Mouse (Mus musculus): ENCODE data around the gene Cdc26. TPM values are rescaled to one million over a fixed set of nuclear protein-coding genes. Genes with fewer than 3 reads are reported as not detected.

The Cdc26 gene
- total and polyA plus RNA-seq, 3 experiments: 80.4 to 81.4 TPM; not detected in 1

GRCm38 (mm10) chr4:62437871-62438270 lies 29.4 kb upstream of the Cdc26 start:
- Histone ChIP-seq H3K27me3 (ENCODE audit: control insufficient read depth in 1 of 2, insufficient read depth in 2 of 2, low read length in 2 of 2) (no peaks in the 10 kb centered on the region), H3K4me3 (ENCODE audit: control insufficient read depth in 1 of 2, insufficient read depth in 1 of 2, low read depth in 2 of 2, low read length in 2 of 2) (no peak overlapping the region), H3K4me1 (ENCODE audit: control insufficient read depth in 1 of 2, insufficient read depth in 2 of 2, low read length in 2 of 2) (0 out of 4 replicates have a peak, but pooled peaks cover 0 to 3% of the 10 kb centered on the region in 2 experiments), H3K27ac (ENCODE audit: control insufficient read depth, low read depth, low read length) (no peak overlapping the region), H3K36me3 (ENCODE audit: control insufficient read depth in 1 of 2, insufficient read depth in 2 of 2, low read length in 2 of 2) (no peaks in the 10 kb centered on the region), H3K9ac (ENCODE audit: control insufficient read depth, low read depth, low read length, poor library complexity, severe bottlenecking) (no peak overlapping the region), H3K9me3 (replicated peaks; ENCODE audit: insufficient read depth, low read length) (no peaks in the 10 kb centered on the region), H3K79me2 (ENCODE audit: control insufficient read depth, insufficient read depth, low read length, poor library complexity) (no peaks in the 10 kb centered on the region)
- DNase-seq (ENCODE audit: low read depth, low spot score): no peak
- TF ChIP-seq RAD21 (IDR thresholded peaks at IDR 0.05; ENCODE audit: low read depth, low read length) (no peak), TBP (IDR thresholded peaks at IDR 0.05; ENCODE audit: low read depth, low read length) (no peak), MXI1 (IDR thresholded peaks at IDR 0.05; ENCODE audit: low read depth, low read length) (no peak), POLR2A (IDR thresholded peaks at IDR 0.05; ENCODE audit: control insufficient read depth in 1 of 2, insufficient read depth in 1 of 2, low read depth in 1 of 2, low read length in 2 of 2, poor library complexity in 1 of 2) (no peak), ETS1 (IDR thresholded peaks at IDR 0.05; ENCODE audit: low read depth, low read length) (no peak), TCF12 (IDR thresholded peaks at IDR 0.05; ENCODE audit: low read depth, low read length) (no peak), GATA1 (IDR thresholded peaks at IDR 0.05; ENCODE audit: low read depth, low read length) (no peak), SMC3 (IDR thresholded peaks at IDR 0.05; ENCODE audit: low read depth, low read length) (no peak), JUND (IDR thresholded peaks at IDR 0.05; ENCODE audit: low read depth, low read length) (no peak), ZMIZ1 (IDR thresholded peaks at IDR 0.05; ENCODE audit: low read depth, low read length) (no peak), BHLHE40 (IDR thresholded peaks at IDR 0.05; ENCODE audit: borderline replicate concordance, low read depth, low read length) (no peak), POLR2AphosphoS2 (IDR thresholded peaks at IDR 0.05; ENCODE audit: low read length) (no peak), ELF1 (IDR thresholded peaks at IDR 0.05; ENCODE audit: low read depth, low read length) (no peak), UBTF (IDR thresholded peaks at IDR 0.05; ENCODE audit: borderline replicate concordance, insufficient read depth, low read depth, low read length) (no peak), MYC (IDR thresholded peaks at IDR 0.05; ENCODE audit: low read depth, low read length) (no peak), CTCF (IDR thresholded peaks at IDR 0.05 in 2 of 3, conservative IDR thresholded peaks at IDR 0.05 in 1 of 3; ENCODE audit: control insufficient read depth in 1 of 3, insufficient read depth in 1 of 3, low read depth in 2 of 3, low read length in 3 of 3, poor library complexity in 1 of 3, severe bottlenecking in 1 of 3) (no peak)

GRCm38 (mm10) chr4:62437256-62437778 lies 28.9 kb upstream of the Cdc26 start:
- Histone ChIP-seq H3K4me1 (ENCODE audit: control insufficient read depth in 1 of 2, insufficient read depth in 2 of 2, low read length in 2 of 2) (0 out of 4 replicates have a peak, but pooled peaks cover 0 to 3% of the 10 kb centered on the region in 2 experiments), H3K79me2 (ENCODE audit: control insufficient read depth, insufficient read depth, low read length, poor library complexity) (no peaks in the 10 kb centered on the region), H3K36me3 (ENCODE audit: control insufficient read depth in 1 of 2, insufficient read depth in 2 of 2, low read length in 2 of 2) (no peaks in the 10 kb centered on the region), H3K27ac (ENCODE audit: control insufficient read depth, low read depth, low read length) (no peak overlapping the region), H3K27me3 (ENCODE audit: control insufficient read depth in 1 of 2, insufficient read depth in 2 of 2, low read length in 2 of 2) (no peaks in the 10 kb centered on the region), H3K9ac (ENCODE audit: control insufficient read depth, low read depth, low read length, poor library complexity, severe bottlenecking) (no peak overlapping the region), H3K9me3 (replicated peaks; ENCODE audit: insufficient read depth, low read length) (no peaks in the 10 kb centered on the region), H3K4me3 (ENCODE audit: control insufficient read depth in 1 of 2, insufficient read depth in 1 of 2, low read depth in 2 of 2, low read length in 2 of 2) (no peak overlapping the region)
- DNase-seq (ENCODE audit: low read depth, low spot score): no peak
- peak; percentile 87 for TF ChIP-seq TBP (IDR thresholded peaks at IDR 0.05; ENCODE audit: low read depth, low read length)
- TF ChIP-seq POLR2AphosphoS5 (IDR thresholded peaks at IDR 0.05; ENCODE audit: borderline replicate concordance, low read depth, low read length): no peak
